Mouse (Mus musculus): Measurements from ENCODE around the gene Nav2.

- TF ChIP-seq GATA1 (IDR thresholded peaks at IDR 0.05; ENCODE audit: borderline replicate concordance, low read length): no peak
- TF ChIP-seq FLI1 (IDR thresholded peaks at IDR 0.05; ENCODE audit: low read length): no peak
Measured at GRCm38 (mm10) chr7:49545706-49546097, 637.2 kb downstream of the Nav2 start.
